Mouse (Mus musculus): ENCODE measurements around the gene Crb1. TPM values are rescaled to one million over a fixed set of nuclear protein-coding genes. Genes with fewer than 3 reads are reported as not detected.

Crb1 gene
- total and polyA plus RNA-seq, 3 experiments: 0.10 to 0.25 (median 0.12) TPM

- Histone ChIP-seq H3K27me3 (replicated peaks) (no peaks in the 10 kb centered on the region), H3K27ac (ENCODE audit: insufficient read depth, low read depth) (no peak overlapping the region), H3K4me2 (ENCODE audit: insufficient read depth, low read depth, poor library complexity, severe bottlenecking) (no peak overlapping the region), H3K36me3 (replicated peaks in 1 of 2; ENCODE audit: control insufficient read depth in 1 of 2, insufficient read depth in 1 of 2, low read length in 1 of 2) (no peaks in the 10 kb centered on the region), H3K4me1 (ENCODE audit: control insufficient read depth in 1 of 2, insufficient read depth in 2 of 2) (no peaks in the 10 kb centered on the region), H3K4me3 (replicated peaks in 1 of 3; ENCODE audit: low read depth in 2 of 3, low read length in 2 of 3, poor library complexity in 1 of 3) (no peak overlapping the region), H3K9ac (ENCODE audit: insufficient read depth, low read depth) (no peak overlapping the region), H3K79me2 (replicated peaks; ENCODE audit: control insufficient read depth, extremely low read depth, insufficient read depth, poor library complexity, severe bottlenecking) (no peaks in the 10 kb centered on the region), H3K9me3 (replicated peaks; ENCODE audit: low read length) (no peaks in the 10 kb centered on the region)
- DNase-seq (ENCODE audit: extremely low read depth): no peak
- no peak for TF ChIP-seq ELF1 (IDR thresholded peaks at IDR 0.05; ENCODE audit: low read depth, low read length)
- no peak for TF ChIP-seq JUN (IDR thresholded peaks at IDR 0.05; ENCODE audit: insufficient read depth, low read depth, low read length)
- TF ChIP-seq MXI1 (IDR thresholded peaks at IDR 0.05; ENCODE audit: low read depth, low read length): no peak
- TF ChIP-seq USF1 (IDR thresholded peaks at IDR 0.05; ENCODE audit: low read depth, low read length): no peak
- no peak for TF ChIP-seq GABPA (IDR thresholded peaks at IDR 0.05; ENCODE audit: insufficient replicate concordance, low read depth, low read length)
- TF ChIP-seq MAX (IDR thresholded peaks at IDR 0.05; ENCODE audit: low read length): no peak
- no peak for TF ChIP-seq MEF2A (IDR thresholded peaks at IDR 0.05; ENCODE audit: borderline replicate concordance, low read depth, low read length)
- TF ChIP-seq SMC3 (IDR thresholded peaks at IDR 0.05; ENCODE audit: low read depth, low read length): no peak
- no peak for TF ChIP-seq HCFC1 (IDR thresholded peaks at IDR 0.05; ENCODE audit: low read depth, low read length)
- in situ Hi-C loops (cut with MboI; ENCODE audit: low pct_ligation_motif_present, low pct_unique_long_range_greater_than_20kb, low sequenced_read_pairs): no loop called here
- dilution Hi-C loops (cut with MboI; ENCODE audit: extremely low pct_ligation_motif_present, extremely low pct_unique_long_range_greater_than_20kb, low sequenced_read_pairs): no loop called here
Observed at GRCm38 (mm10) chr1:139209796-139210195, 167.1 kb downstream of the Crb1 start.

- in situ Hi-C loops (cut with MboI; ENCODE audit: low pct_ligation_motif_present, low pct_unique_long_range_greater_than_20kb, low sequenced_read_pairs) (no loop called here), dilution Hi-C loops (cut with MboI; ENCODE audit: extremely low pct_ligation_motif_present, extremely low pct_unique_long_range_greater_than_20kb, low sequenced_read_pairs) (no loop called here)
- no peak overlapping the region for H3K9ac ChIP-seq (ENCODE audit: insufficient read depth, low read depth)
- H3K36me3 ChIP-seq (replicated peaks in 1 of 2; ENCODE audit: control insufficient read depth in 1 of 2, insufficient read depth in 1 of 2, low read length in 1 of 2): no peaks in the 10 kb centered on the region
- no peak overlapping the region for H3K27ac ChIP-seq (ENCODE audit: insufficient read depth, low read depth)
- no peaks in the 10 kb centered on the region for H3K79me2 ChIP-seq (replicated peaks; ENCODE audit: control insufficient read depth, extremely low read depth, insufficient read depth, poor library complexity, severe bottlenecking)
- no peaks in the 10 kb centered on the region for H3K9me3 ChIP-seq (replicated peaks; ENCODE audit: low read length)
- no peak overlapping the region for H3K4me2 ChIP-seq (ENCODE audit: insufficient read depth, low read depth, poor library complexity, severe bottlenecking)
- no peak for DNase-seq (ENCODE audit: extremely low read depth)
- H3K27me3 ChIP-seq (replicated peaks): no peaks in the 10 kb centered on the region
- H3K4me1 ChIP-seq (ENCODE audit: control insufficient read depth in 1 of 2, insufficient read depth in 2 of 2): no peaks in the 10 kb centered on the region
- no peak for TF ChIP-seq ZNF384 (IDR thresholded peaks at IDR 0.05; ENCODE audit: low read depth, low read length)
- TF ChIP-seq NRF1 (IDR thresholded peaks at IDR 0.05; ENCODE audit: low read depth, low read length): no peak
- TF ChIP-seq UBTF (IDR thresholded peaks at IDR 0.05; ENCODE audit: low read depth, low read length): no peak
- no peak overlapping the region for H3K4me3 ChIP-seq (replicated peaks in 1 of 3; ENCODE audit: low read depth in 2 of 3, low read length in 2 of 3, poor library complexity in 1 of 3)
Observed at GRCm38 (mm10) chr1:139206259-139206658, 170.6 kb downstream of the Crb1 start.

- H3K4me3 ChIP-seq (replicated peaks in 1 of 3; ENCODE audit: low read depth in 2 of 3, low read length in 2 of 3, poor library complexity in 1 of 3): no peak overlapping the region
- in situ Hi-C loops (cut with MboI; ENCODE audit: low pct_ligation_motif_present, low pct_unique_long_range_greater_than_20kb, low sequenced_read_pairs): no loop called here
- 0 out of 4 replicates have a peak, but pooled peaks cover 0 to 4% of the 10 kb centered on the region in 2 experiments for H3K4me1 ChIP-seq (ENCODE audit: control insufficient read depth in 1 of 2, insufficient read depth in 2 of 2)
- no peak overlapping the region for H3K4me2 ChIP-seq (ENCODE audit: insufficient read depth, low read depth, poor library complexity, severe bottlenecking)
- DNase-seq (ENCODE audit: extremely low read depth): no peak
- TF ChIP-seq JUND (conservative IDR thresholded peaks at IDR 0.05; ENCODE audit: low read depth, low read length): no peak
- no peak for TF ChIP-seq USF2 (conservative IDR thresholded peaks at IDR 0.05; ENCODE audit: low read depth, low read length)
- TF ChIP-seq POLR2A (IDR thresholded peaks at IDR 0.05; ENCODE audit: low read depth, low read length): no peak
- no peak for TF ChIP-seq MAFK (IDR thresholded peaks at IDR 0.05; ENCODE audit: insufficient replicate concordance, low read length)
- no peak for TF ChIP-seq E2F4 (IDR thresholded peaks at IDR 0.05; ENCODE audit: insufficient replicate concordance, low read depth, low read length)
- no peak for TF ChIP-seq BHLHE40 (IDR thresholded peaks at IDR 0.05; ENCODE audit: low read depth, low read length)
- TF ChIP-seq ELF1 (IDR thresholded peaks at IDR 0.05; ENCODE audit: low read depth, low read length): no peak
- no peak for TF ChIP-seq USF1 (IDR thresholded peaks at IDR 0.05; ENCODE audit: low read depth, low read length)
- TF ChIP-seq JUN (IDR thresholded peaks at IDR 0.05; ENCODE audit: insufficient read depth, low read depth, low read length): no peak
- TF ChIP-seq TCF12 (IDR thresholded peaks at IDR 0.05; ENCODE audit: low read depth, low read length): no peak
- TF ChIP-seq POLR2AphosphoS2 (IDR thresholded peaks at IDR 0.05; ENCODE audit: low read depth, low read length): no peak
- no peak for TF ChIP-seq ETS1 (conservative IDR thresholded peaks at IDR 0.05; ENCODE audit: low read depth, low read length)
- TF ChIP-seq IRF4 (IDR thresholded peaks at IDR 0.05; ENCODE audit: low read depth, low read length): no peak
- no peak for TF ChIP-seq MXI1 (IDR thresholded peaks at IDR 0.05; ENCODE audit: low read depth, low read length)
- TF ChIP-seq HCFC1 (IDR thresholded peaks at IDR 0.05; ENCODE audit: low read depth, low read length): no peak
- no peak for TF ChIP-seq TBP (conservative IDR thresholded peaks at IDR 0.05; ENCODE audit: low read depth, low read length)
- no peak for TF ChIP-seq MAZ (IDR thresholded peaks at IDR 0.05; ENCODE audit: low read depth, low read length)
- TF ChIP-seq ZC3H11A (IDR thresholded peaks at IDR 0.05; ENCODE audit: low read depth, low read length): no peak
- TF ChIP-seq RAD21 (IDR thresholded peaks at IDR 0.05; ENCODE audit: low read depth, low read length): no peak
- no peak for TF ChIP-seq ZNF384 (IDR thresholded peaks at IDR 0.05; ENCODE audit: low read depth, low read length)
- H3K27me3 ChIP-seq (replicated peaks): no peaks in the 10 kb centered on the region
- H3K36me3 ChIP-seq (replicated peaks in 1 of 2; ENCODE audit: control insufficient read depth in 1 of 2, insufficient read depth in 1 of 2, low read length in 1 of 2): no peaks in the 10 kb centered on the region
- H3K27ac ChIP-seq (ENCODE audit: insufficient read depth, low read depth): no peak overlapping the region
- dilution Hi-C loops (cut with MboI; ENCODE audit: extremely low pct_ligation_motif_present, extremely low pct_unique_long_range_greater_than_20kb, low sequenced_read_pairs): no loop called here
- H3K9ac ChIP-seq (ENCODE audit: insufficient read depth, low read depth): no peak overlapping the region
- no peaks in the 10 kb centered on the region for H3K9me3 ChIP-seq (replicated peaks; ENCODE audit: low read length)
- H3K79me2 ChIP-seq (replicated peaks; ENCODE audit: control insufficient read depth, extremely low read depth, insufficient read depth, poor library complexity, severe bottlenecking): no peaks in the 10 kb centered on the region
Observed at GRCm38 (mm10) chr1:139203026-139203425, 173.9 kb downstream of the Crb1 start.

Data from CH12.LX (cell line).